Mouse (Mus musculus): ENCODE results near the gene Rras2. TPM values are rescaled to one million over a fixed set of nuclear protein-coding genes. Genes with fewer than 3 reads are reported as not detected.

The Rras2 gene
- polyA plus RNA-seq, 1 experiment from 2014 or later = 25.6 TPM

DNA sequence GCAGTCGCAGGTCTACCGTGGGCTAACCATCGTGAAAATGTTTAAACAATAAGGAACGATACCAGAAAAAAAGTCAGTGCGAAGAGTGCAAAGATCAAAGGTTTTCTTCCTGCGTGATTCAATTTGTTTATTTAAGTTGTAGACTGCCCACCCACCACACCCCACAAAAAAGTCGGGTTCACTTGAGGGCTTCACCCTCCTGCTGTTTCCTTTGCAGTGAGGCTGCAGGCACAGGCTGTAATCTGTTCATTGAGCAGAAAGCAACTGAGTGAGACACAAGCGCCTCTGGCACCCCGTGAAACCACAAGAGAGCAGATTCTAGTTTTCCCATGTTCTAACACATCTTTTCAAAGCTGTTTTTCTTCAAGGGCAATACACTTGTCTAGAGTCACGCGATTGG, 29.6 kb downstream of the Rras2 start:
- H3K4me2 ChIP-seq (ENCODE audit: low read depth, low read length, severe bottlenecking) = peak overlapping the region; percentile 16; the same call in 1 of the 2 replicates
- H3K4me3 ChIP-seq (ENCODE audit: low read depth, low read length) = no peak overlapping the region
- H3K36me3 ChIP-seq (ENCODE audit: control insufficient read depth, insufficient read depth, low read length) = no peaks in the 10 kb centered on the region
- 9% methylated on average over 11 of the region's 11 CpGs for WGBS
- no peaks in the 10 kb centered on the region for H3K9me3 ChIP-seq (ENCODE audit: control insufficient read depth, low read length)
- peaks cover 13% of the 10 kb centered on the region for H3K4me1 ChIP-seq (replicated peaks; ENCODE audit: control insufficient read depth, insufficient read depth, low read length)
- H3K27ac ChIP-seq (ENCODE audit: low read depth, low read length) = no peak overlapping the region
- H3K9ac ChIP-seq (ENCODE audit: low read length) = no peak overlapping the region
- H3K27me3 ChIP-seq (ENCODE audit: control insufficient read depth, insufficient read depth, low read length) = no peaks in the 10 kb centered on the region
- ATAC-seq (replicated peaks; ENCODE audit: low FRiP score) = no peak
- DNase-seq (ENCODE audit: low spot score) = peak; percentile 55

GRCm38 (mm10) chr7:114087341-114087740, 30.2 kb downstream of the Rras2 start:
- 29% methylated on average over 6 of the region's 6 CpGs for WGBS
- no peak overlapping the region for H3K4me3 ChIP-seq (ENCODE audit: low read depth, low read length)

GRCm38 (mm10) chr7:114086021-114086710, 31.4 kb downstream of the Rras2 start:
- H3K9me3 ChIP-seq (ENCODE audit: control insufficient read depth, low read length) = no peaks in the 10 kb centered on the region
- no peak for ATAC-seq (replicated peaks; ENCODE audit: low FRiP score)
- H3K4me3 ChIP-seq (ENCODE audit: low read depth, low read length) = no peak overlapping the region
- WGBS = 86% methylated on average over 6 of the region's 6 CpGs
- no peak for DNase-seq (ENCODE audit: low spot score)
- H3K36me3 ChIP-seq (ENCODE audit: control insufficient read depth, insufficient read depth, low read length) = no peaks in the 10 kb centered on the region
- H3K4me1 ChIP-seq (replicated peaks; ENCODE audit: control insufficient read depth, insufficient read depth, low read length) = peaks cover 13% of the 10 kb centered on the region
- no peak overlapping the region for H3K27ac ChIP-seq (ENCODE audit: low read depth, low read length)
- H3K9ac ChIP-seq (ENCODE audit: low read length) = no peak overlapping the region
- H3K4me2 ChIP-seq (ENCODE audit: low read depth, low read length, severe bottlenecking) = no peak overlapping the region
- H3K27me3 ChIP-seq (ENCODE audit: control insufficient read depth, insufficient read depth, low read length) = no peaks in the 10 kb centered on the region

More at GRCm38 (mm10) chr7:114087341-114087740, 30.2 kb downstream of the Rras2 start:
- Histone ChIP-seq H3K36me3 (ENCODE audit: control insufficient read depth, insufficient read depth, low read length) (no peaks in the 10 kb centered on the region), H3K4me1 (replicated peaks; ENCODE audit: control insufficient read depth, insufficient read depth, low read length) (peaks cover 13% of the 10 kb centered on the region), H3K9me3 (ENCODE audit: control insufficient read depth, low read length) (no peaks in the 10 kb centered on the region), H3K4me2 (ENCODE audit: low read depth, low read length, severe bottlenecking) (no peak overlapping the region), H3K27ac (ENCODE audit: low read depth, low read length) (no peak overlapping the region), H3K9ac (ENCODE audit: low read length) (no peak overlapping the region), H3K27me3 (ENCODE audit: control insufficient read depth, insufficient read depth, low read length) (no peaks in the 10 kb centered on the region)
- no peak for ATAC-seq (replicated peaks; ENCODE audit: low FRiP score)
- DNase-seq (ENCODE audit: low spot score) = no peak

DNA sequence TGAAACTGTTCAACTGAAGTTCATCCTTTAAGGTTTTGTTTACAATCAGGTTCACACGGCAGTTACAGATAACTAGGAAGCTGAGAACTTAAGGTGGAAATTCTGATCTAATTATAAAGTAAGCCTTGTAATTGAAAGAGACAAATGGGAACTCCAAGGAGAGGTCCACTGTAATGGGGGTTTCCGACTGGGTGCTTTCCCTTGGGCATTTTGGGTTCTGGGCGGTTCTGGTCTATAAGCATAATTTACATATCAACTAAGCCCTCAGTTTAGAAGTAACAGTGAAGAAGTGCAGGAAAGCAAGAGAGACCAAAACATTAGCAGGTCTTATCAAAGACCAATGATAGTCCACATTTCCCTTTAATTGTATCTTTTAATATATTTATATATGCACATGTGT, 33.8 kb downstream of the Rras2 start:
- Histone ChIP-seq H3K27ac (ENCODE audit: low read depth, low read length) (no peak overlapping the region), H3K4me2 (ENCODE audit: low read depth, low read length, severe bottlenecking) (no peak overlapping the region), H3K4me1 (replicated peaks; ENCODE audit: control insufficient read depth, insufficient read depth, low read length) (peaks cover 8% of the 10 kb centered on the region), H3K36me3 (ENCODE audit: control insufficient read depth, insufficient read depth, low read length) (no peaks in the 10 kb centered on the region), H3K27me3 (ENCODE audit: control insufficient read depth, insufficient read depth, low read length) (no peaks in the 10 kb centered on the region), H3K9me3 (ENCODE audit: control insufficient read depth, low read length) (no peaks in the 10 kb centered on the region), H3K4me3 (ENCODE audit: low read depth, low read length) (no peak overlapping the region), H3K9ac (ENCODE audit: low read length) (no peak overlapping the region)
- no peak for DNase-seq (ENCODE audit: low spot score)
- no peak for ATAC-seq (replicated peaks; ENCODE audit: low FRiP score)
- WGBS = 81% methylated on average over 3 of the region's 3 CpGs

DNA sequence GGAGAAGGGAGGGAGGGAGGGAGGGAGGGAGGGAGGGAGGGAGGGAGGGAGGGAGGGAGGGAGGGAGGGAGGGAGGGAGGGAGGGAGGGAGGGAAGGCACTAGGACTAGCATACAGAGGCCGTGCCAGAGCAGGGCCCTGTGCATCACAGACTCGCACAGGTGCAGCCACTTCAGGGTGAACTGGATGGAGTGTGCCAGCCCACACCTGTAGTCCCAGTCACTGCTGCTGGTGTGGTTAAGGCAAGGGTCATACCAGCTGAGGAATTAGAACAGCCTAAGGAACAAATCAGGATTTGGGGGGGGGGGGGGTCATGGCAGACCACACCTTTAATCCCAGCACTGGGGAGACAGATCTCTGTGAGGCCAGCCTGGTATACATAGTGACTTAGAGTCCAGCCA, 34.5 kb downstream of the Rras2 start:
- H3K4me2 ChIP-seq (ENCODE audit: low read depth, low read length, severe bottlenecking) = no peak overlapping the region
- DNase-seq (ENCODE audit: low spot score) = no peak
- no peak overlapping the region for H3K4me3 ChIP-seq (ENCODE audit: low read depth, low read length)
- H3K27me3 ChIP-seq (ENCODE audit: control insufficient read depth, insufficient read depth, low read length) = no peaks in the 10 kb centered on the region
- no peak overlapping the region for H3K9ac ChIP-seq (ENCODE audit: low read length)
- no peaks in the 10 kb centered on the region for H3K9me3 ChIP-seq (ENCODE audit: control insufficient read depth, low read length)
- WGBS = 89% methylated on average over 2 of the region's 2 CpGs
- H3K36me3 ChIP-seq (ENCODE audit: control insufficient read depth, insufficient read depth, low read length) = no peaks in the 10 kb centered on the region
- H3K4me1 ChIP-seq (replicated peaks; ENCODE audit: control insufficient read depth, insufficient read depth, low read length) = peaks cover 6% of the 10 kb centered on the region
- H3K27ac ChIP-seq (ENCODE audit: low read depth, low read length) = no peak overlapping the region
- no peak for ATAC-seq (replicated peaks; ENCODE audit: low FRiP score)

DNA sequence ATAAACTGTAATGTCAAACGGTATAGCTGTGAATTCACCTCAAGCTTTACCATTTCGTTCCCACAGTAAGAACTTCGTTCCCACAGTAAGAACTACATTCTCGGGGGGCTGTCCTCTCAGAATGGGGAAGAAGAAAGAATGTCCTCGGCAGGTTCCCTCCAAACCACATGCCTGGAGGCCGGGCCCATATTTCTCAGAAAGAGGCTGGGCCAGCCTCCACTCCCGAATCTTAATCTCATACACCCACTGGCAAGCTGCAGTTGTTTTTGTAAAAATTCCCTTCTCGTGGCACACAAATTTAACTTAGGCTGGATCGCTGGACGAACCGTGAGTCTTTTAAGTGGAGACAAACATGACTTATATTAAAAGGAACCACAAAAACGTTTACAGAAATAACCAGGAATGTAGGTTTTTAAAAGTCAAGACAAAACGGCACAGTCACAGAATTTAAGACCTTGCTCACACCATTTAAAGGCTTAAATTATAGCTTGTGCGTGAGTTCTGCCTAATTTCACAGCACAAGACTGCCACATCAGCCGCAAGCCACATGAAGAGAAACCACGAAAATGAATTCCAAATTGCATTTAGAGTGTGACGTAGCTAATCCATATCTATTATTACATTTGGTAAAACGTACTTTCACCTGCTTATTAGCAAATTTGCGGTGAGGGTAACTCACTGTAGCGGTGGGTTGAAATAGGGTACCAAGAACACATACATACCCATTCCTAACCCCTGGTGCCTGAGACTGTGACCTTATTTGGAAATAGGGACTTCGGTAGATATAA, 35.8 kb downstream of the Rras2 start:
- no peak overlapping the region for H3K4me2 ChIP-seq (ENCODE audit: low read depth, low read length, severe bottlenecking)
- DNase-seq (ENCODE audit: low spot score) = no peak
- no peaks in the 10 kb centered on the region for H3K9me3 ChIP-seq (ENCODE audit: control insufficient read depth, low read length)
- no peak overlapping the region for H3K27ac ChIP-seq (ENCODE audit: low read depth, low read length)
- no peak overlapping the region for H3K4me3 ChIP-seq (ENCODE audit: low read depth, low read length)
- 86% methylated on average over 21 of the region's 21 CpGs for WGBS
- no peaks in the 10 kb centered on the region for H3K36me3 ChIP-seq (ENCODE audit: control insufficient read depth, insufficient read depth, low read length)
- H3K9ac ChIP-seq (ENCODE audit: low read length) = no peak overlapping the region
- no peaks in the 10 kb centered on the region; the same call in 1 of the 2 replicates for H3K4me1 ChIP-seq (replicated peaks; ENCODE audit: control insufficient read depth, insufficient read depth, low read length)
- H3K27me3 ChIP-seq (ENCODE audit: control insufficient read depth, insufficient read depth, low read length) = no peaks in the 10 kb centered on the region
- ATAC-seq (replicated peaks; ENCODE audit: low FRiP score) = no peak

GRCm38 (mm10) chr7:114080250-114080649, 37.3 kb downstream of the Rras2 start:
- H3K36me3 ChIP-seq (ENCODE audit: control insufficient read depth, insufficient read depth, low read length) = no peaks in the 10 kb centered on the region
- ATAC-seq (replicated peaks; ENCODE audit: low FRiP score) (no peak), DNase-seq (ENCODE audit: low spot score) (no peak)
- H3K27me3 ChIP-seq (ENCODE audit: control insufficient read depth, insufficient read depth, low read length) = no peaks in the 10 kb centered on the region
- H3K9me3 ChIP-seq (ENCODE audit: control insufficient read depth, low read length) = no peaks in the 10 kb centered on the region
- no peak overlapping the region for H3K27ac ChIP-seq (ENCODE audit: low read depth, low read length)
- no peaks in the 10 kb centered on the region for H3K4me1 ChIP-seq (replicated peaks; ENCODE audit: control insufficient read depth, insufficient read depth, low read length)
- no peak overlapping the region for H3K4me2 ChIP-seq (ENCODE audit: low read depth, low read length, severe bottlenecking)
- WGBS = 93% methylated on average over 5 of the region's 5 CpGs
- no peak overlapping the region for H3K4me3 ChIP-seq (ENCODE audit: low read depth, low read length)
- H3K9ac ChIP-seq (ENCODE audit: low read length) = no peak overlapping the region

GRCm38 (mm10) chr7:114079343-114079742, 38.2 kb downstream of the Rras2 start:
- H3K9me3 ChIP-seq (ENCODE audit: control insufficient read depth, low read length) = no peaks in the 10 kb centered on the region
- WGBS = 95% methylated on average over 4 of the region's 4 CpGs
- DNase-seq (ENCODE audit: low spot score) (no peak), ATAC-seq (replicated peaks; ENCODE audit: low FRiP score) (no peak)
- H3K27ac ChIP-seq (ENCODE audit: low read depth, low read length) = no peak overlapping the region
- no peak overlapping the region for H3K9ac ChIP-seq (ENCODE audit: low read length)
- no peaks in the 10 kb centered on the region for H3K36me3 ChIP-seq (ENCODE audit: control insufficient read depth, insufficient read depth, low read length)
- H3K27me3 ChIP-seq (ENCODE audit: control insufficient read depth, insufficient read depth, low read length) = no peaks in the 10 kb centered on the region
- no peaks in the 10 kb centered on the region for H3K4me1 ChIP-seq (replicated peaks; ENCODE audit: control insufficient read depth, insufficient read depth, low read length)
- H3K4me3 ChIP-seq (ENCODE audit: low read depth, low read length) = no peak overlapping the region
- no peak overlapping the region for H3K4me2 ChIP-seq (ENCODE audit: low read depth, low read length, severe bottlenecking)

Measured in forebrain, embryonic 11.5 days (tissue).